Mouse (Mus musculus) neural tube, embryonic 14.5 days (tissue): ENCODE measurements around the gene Wbp2nl. TPM values are rescaled to one million over a fixed set of nuclear protein-coding genes. Genes with fewer than 3 reads are reported as not detected.

ENCODE experiments used
- ATAC-seq: fragments of 200-750 bp; cut with Nextera tagmentation; 2 replicates; pipeline ENCODE4 v1.8.0; 2017; ENCODE audit warnings: low read depth, mild to moderate bottlenecking, moderate TSS enrichment, moderate library complexity
- H3K27ac ChIP-seq: fragments of 300-500 bp; sonication (generic); 2 replicates; pipeline ENCODE4 v1.5.1; 2014; ENCODE audit warnings: low read depth, mild to moderate bottlenecking, control low read depth, low read length, moderate library complexity, mixed read lengths
- H3K27me3 ChIP-seq: fragments of 300-500 bp; sonication (generic); 2 replicates; pipeline ENCODE4 v1.6.1; 2014; ENCODE audit warnings: low read length; ENCODE audit not compliant: control insufficient read depth, insufficient read depth
- H3K36me3 ChIP-seq: fragments of 300-500 bp; sonication (generic); 2 replicates; pipeline ENCODE4 v1.6.1; 2014; ENCODE audit warnings: low read length, mixed read lengths; ENCODE audit not compliant: control insufficient read depth, insufficient read depth
- H3K4me1 ChIP-seq: fragments of 300-500 bp; sonication (generic); 2 replicates; pipeline ENCODE4 v1.6.1; 2014; ENCODE audit warnings: low read length; ENCODE audit not compliant: control insufficient read depth, insufficient read depth
- H3K4me2 ChIP-seq: fragments of 300-500 bp; sonication (generic); 2 replicates; pipeline ENCODE4 v1.6.1; 2014; ENCODE audit warnings: mild to moderate bottlenecking, low read depth, low read length, control low read depth
- H3K4me3 ChIP-seq: fragments of 300-500 bp; sonication (generic); 2 replicates; pipeline ENCODE4 v1.5.1; 2014; ENCODE audit warnings: low read depth, low read length, control low read depth, mixed read lengths
- H3K9ac ChIP-seq: fragments of 300-500 bp; sonication (generic); replicated peaks from 2 replicates; pipeline ENCODE4 v1.6.1; 2014; ENCODE audit warnings: low read depth, mild to moderate bottlenecking, control low read depth, low read length, mixed read lengths
- H3K9me3 ChIP-seq: fragments of 300-500 bp; sonication (generic); 2 replicates; pipeline ENCODE4 v1.6.1; 2016; ENCODE audit warnings: low read length; ENCODE audit not compliant: control insufficient read depth
- WGBS: fragments of 180-500 bp; shearing (Covaris S2); extraction: QIAGEN DNeasy Blood & Tissue Kit; methylation state at CpG from one replicate; pipeline ENCODE4 v1.1.7; 2014; 5-methylcytosine and 5-hydroxymethylcytosine counted together
- polyA plus RNA-seq: library from polyadenylated mRNA; unstranded; fragments of >200 nt; fragmentation: Nextera tagmentation; extraction: Ambion mirVana; gene quantifications from 2 replicates; pipeline ENCODE4 v1.2.1, GENCODE M21; 2014

Wbp2nl gene
- polyA plus RNA-seq, 1 experiment from 2014 or later = 0.28 TPM

DNA sequence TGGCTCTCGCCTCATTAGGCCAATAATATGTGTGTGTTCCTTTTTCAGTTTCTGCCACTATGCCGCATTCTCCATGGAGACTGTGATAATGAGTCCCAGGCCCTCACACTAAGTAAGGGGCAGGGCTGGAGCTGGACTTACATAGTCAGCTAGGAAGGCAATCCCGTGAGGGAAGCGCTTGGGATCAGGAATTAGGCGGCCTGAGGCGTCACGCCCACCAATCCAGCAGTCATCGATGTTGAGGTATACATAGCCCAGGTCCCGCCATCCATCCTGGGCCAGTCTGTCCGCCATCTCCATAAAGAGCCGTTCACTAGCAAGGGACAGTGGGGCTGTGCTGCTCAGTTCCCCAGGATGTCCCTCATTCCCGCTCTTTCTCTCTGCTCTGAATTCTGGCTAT lies 37.9 kb downstream of the Wbp2nl start:
- no peak overlapping the region for H3K4me3 ChIP-seq
- no peak overlapping the region for H3K9ac ChIP-seq
- H3K27ac ChIP-seq = no peak overlapping the region
- ATAC-seq = no peak
- peaks cover 18% of the 10 kb centered on the region; the same call in 1 of the 2 replicates for H3K4me1 ChIP-seq
- WGBS = 63% methylated on average over 12 of the region's 12 CpGs
- H3K9me3 ChIP-seq = no peaks in the 10 kb centered on the region
- H3K27me3 ChIP-seq = peaks cover 8% of the 10 kb centered on the region
- no peak overlapping the region for H3K4me2 ChIP-seq
- H3K36me3 ChIP-seq = 0 out of 2 replicates have a peak, but pooled peaks cover 15% of the 10 kb centered on the region

DNA sequence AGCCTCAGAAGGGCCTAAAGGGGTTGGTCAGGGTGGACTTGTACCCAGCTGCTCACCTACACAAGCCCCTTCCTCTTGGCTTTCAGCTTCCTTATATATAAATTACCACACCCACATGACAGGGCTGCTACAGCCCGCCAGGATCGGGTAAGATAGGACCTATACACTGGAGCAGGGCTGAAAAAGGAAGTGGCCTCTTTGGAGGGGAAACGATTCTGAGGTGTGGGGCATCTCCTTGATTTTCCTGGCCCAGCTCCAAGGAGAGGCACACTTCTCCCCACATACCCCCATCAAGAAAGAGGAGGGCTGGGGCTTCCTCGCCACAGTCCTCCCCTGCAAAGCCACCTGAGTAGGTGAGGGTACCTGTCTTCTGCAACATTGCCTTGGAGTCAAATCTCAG lies 39.1 kb downstream of the Wbp2nl start:
- H3K27me3 ChIP-seq = peaks cover 8% of the 10 kb centered on the region
- peaks cover 18% of the 10 kb centered on the region; the same call in 1 of the 2 replicates for H3K4me1 ChIP-seq
- peak overlapping the region; percentile 57 for H3K4me2 ChIP-seq
- H3K27ac ChIP-seq = no peak overlapping the region
- peak overlapping the region; percentile 51; the same call in 1 of the 2 replicates for H3K9ac ChIP-seq
- 48% methylated on average over 4 of the region's 4 CpGs for WGBS
- no peak for ATAC-seq
- H3K9me3 ChIP-seq = no peaks in the 10 kb centered on the region
- peak overlapping the region; percentile 45 for H3K4me3 ChIP-seq
- 0 out of 2 replicates have a peak, but pooled peaks cover 15% of the 10 kb centered on the region for H3K36me3 ChIP-seq

DNA sequence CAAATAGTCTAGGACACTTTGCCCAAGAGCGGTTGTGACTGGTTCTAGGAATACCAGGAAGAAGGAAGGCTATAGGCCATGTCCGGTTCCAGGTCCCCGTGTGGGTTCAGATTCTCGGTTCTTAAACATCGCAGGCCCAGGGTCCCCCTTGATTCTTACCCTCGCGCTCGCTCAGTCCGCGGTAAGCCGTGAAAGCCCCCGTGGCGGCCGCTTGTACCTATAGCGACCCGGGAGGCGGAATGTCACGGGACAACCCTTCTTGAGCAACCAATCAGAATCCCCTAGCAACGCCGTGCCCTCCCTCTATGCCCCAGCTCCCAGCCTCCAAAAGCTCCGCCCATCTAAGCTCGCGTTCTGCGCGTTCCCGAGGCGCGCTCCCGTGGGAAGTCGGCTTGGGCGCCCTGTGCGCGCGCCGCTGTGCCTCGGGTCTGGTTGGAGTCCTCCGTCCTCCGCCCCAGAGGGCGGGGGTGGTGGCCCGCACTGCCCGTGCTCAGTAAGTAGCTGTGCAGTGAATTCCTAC lies 39.9 kb downstream of the Wbp2nl start, which contains the start of the genes Naga, Pheta2 and Smdt1:
Gene Naga, minus strand, starts transcription at position 333 of the 520 bp plus-strand sequence.
Gene Pheta2, plus strand, starts transcription at position 350 of the 520 bp plus-strand sequence.
Gene Smdt1, plus strand, starts transcription at position 367 of the 520 bp plus-strand sequence.
- H3K4me3 ChIP-seq = peak within 1 kb of the TSS; percentile 45
- WGBS = 0% methylated on average over 39 of the region's 41 CpGs
- peak within 1 kb of the TSS; percentile 51 for H3K9ac ChIP-seq
- no peaks in the 10 kb centered on the region for H3K9me3 ChIP-seq
- H3K27me3 ChIP-seq = peaks cover 8% of the 10 kb centered on the region
- peak within 1 kb of the TSS; percentile 57 for H3K4me2 ChIP-seq
- H3K36me3 ChIP-seq = 0 out of 2 replicates have a peak, but pooled peaks cover 15% of the 10 kb centered on the region
- ATAC-seq = peak; percentile 91
- peaks cover 18% of the 10 kb centered on the region; the same call in 1 of the 2 replicates for H3K4me1 ChIP-seq
- H3K27ac ChIP-seq = no peak within 1 kb of the TSS

DNA sequence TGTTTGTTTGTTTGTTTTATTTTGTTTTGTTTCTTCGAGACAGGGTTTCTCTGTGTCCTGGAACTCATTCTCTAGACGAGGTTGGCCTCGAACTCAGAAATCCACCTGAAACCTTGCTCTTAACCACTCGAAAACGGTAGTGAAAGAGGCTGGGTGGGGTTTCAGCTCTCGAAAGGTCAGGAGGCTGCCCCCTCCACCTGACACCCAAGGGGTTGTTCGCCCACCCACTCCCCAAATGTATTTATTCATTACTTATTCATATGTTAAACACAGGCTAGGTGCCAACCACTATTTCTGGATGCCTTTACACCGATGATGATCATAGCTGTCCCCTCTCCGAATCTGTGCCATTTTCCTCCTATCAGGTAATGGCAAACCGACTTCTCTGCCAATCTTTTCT lies 40.4 kb downstream of the Wbp2nl start:
- ATAC-seq = no peak
- H3K27me3 ChIP-seq = peaks cover 8% of the 10 kb centered on the region
- WGBS = 59% methylated on average over 10 of the region's 10 CpGs
- peaks cover 18% of the 10 kb centered on the region; the same call in 1 of the 2 replicates for H3K4me1 ChIP-seq
- no peaks in the 10 kb centered on the region for H3K9me3 ChIP-seq
- H3K4me3 ChIP-seq = peak overlapping the region; percentile 45
- H3K36me3 ChIP-seq = 0 out of 2 replicates have a peak, but pooled peaks cover 14% of the 10 kb centered on the region
- H3K4me2 ChIP-seq = peak overlapping the region; percentile 57
- peak overlapping the region; percentile 12; the same call in 1 of the 2 replicates for H3K9ac ChIP-seq
- H3K27ac ChIP-seq = no peak overlapping the region

DNA sequence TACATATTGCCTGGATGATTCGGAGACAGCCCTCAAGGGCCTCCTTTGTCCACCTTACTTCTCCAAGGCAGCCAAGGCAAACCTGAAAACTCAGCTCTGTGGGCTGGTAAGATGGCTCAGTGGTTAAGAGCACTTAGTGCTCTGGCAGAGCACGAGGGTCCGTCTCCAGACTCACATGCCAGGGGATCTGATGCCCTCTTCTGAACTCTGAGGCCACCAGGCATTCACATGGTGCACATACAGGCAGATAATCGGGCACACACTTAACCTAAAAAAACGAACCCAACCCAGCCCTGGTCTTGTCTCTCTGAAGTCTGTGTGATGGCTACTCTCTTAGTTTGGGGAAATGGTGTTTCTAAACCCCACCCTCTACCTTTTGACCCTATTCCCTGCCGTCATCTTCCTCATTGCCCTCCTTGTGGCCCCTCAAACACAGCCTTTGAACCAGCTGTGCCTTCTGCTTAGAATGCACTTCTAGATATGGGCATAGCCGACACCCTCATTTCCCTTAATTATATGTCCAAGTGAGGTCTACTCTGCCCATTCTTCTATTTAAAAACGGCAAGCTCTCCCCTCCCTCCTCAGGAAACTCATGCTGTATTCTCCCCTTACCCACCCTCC lies 41.0 kb downstream of the Wbp2nl start:
- H3K4me3 ChIP-seq = no peak overlapping the region
- no peak overlapping the region for H3K9ac ChIP-seq
- H3K27ac ChIP-seq = no peak overlapping the region
- no peak for ATAC-seq
- H3K9me3 ChIP-seq = no peaks in the 10 kb centered on the region
- peaks cover 18% of the 10 kb centered on the region; the same call in 1 of the 2 replicates for H3K4me1 ChIP-seq
- H3K36me3 ChIP-seq = 0 out of 2 replicates have a peak, but pooled peaks cover 8% of the 10 kb centered on the region
- H3K27me3 ChIP-seq = peaks cover 8% of the 10 kb centered on the region
- WGBS = 77% methylated on average over 8 of the region's 8 CpGs
- H3K4me2 ChIP-seq = no peak overlapping the region

DNA sequence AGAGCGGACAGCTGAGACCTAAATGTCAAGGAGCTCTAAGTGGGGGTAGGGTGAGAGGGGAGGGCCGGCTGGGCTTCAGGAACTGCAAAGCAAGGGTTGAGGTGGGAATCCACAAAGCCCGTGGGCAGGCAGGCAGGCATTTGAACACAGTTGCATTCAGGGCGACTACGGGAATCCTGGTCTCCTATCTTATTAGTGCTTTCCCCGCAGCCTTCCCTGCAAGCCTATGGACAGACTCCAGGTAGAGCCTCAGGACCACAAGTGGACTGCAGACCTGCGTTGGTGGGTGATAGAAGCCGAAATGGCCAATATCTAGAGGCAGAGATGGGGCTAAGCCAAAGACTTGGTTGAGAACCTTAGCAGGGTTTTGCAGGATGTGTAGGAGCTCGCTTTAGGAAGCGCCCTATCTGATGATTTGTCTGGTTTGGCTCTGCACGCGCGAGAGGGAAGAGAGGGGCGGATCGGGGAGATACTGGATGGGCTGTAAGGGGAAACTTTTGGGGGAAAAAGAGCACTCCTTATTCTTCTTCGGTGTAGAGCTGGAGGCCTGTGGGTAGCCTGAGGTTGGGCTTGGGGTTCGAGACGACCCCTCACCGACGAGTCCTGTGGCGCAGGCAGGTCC lies 41.8 kb downstream of the Wbp2nl start:
- Histone ChIP-seq H3K4me3 (0 out of 2 replicates have a peak overlapping the region, but pooled peaks have one; percentile 21), H3K9me3 (no peaks in the 10 kb centered on the region), H3K4me1 (peaks cover 18% of the 10 kb centered on the region; the same call in 1 of the 2 replicates), H3K27me3 (peaks cover 8% of the 10 kb centered on the region), H3K27ac (no peak overlapping the region; the same call in 1 of the 2 replicates), H3K9ac (peak overlapping the region; percentile 46; the same call in 1 of the 2 replicates), H3K36me3 (0 out of 2 replicates have a peak, but pooled peaks cover 1% of the 10 kb centered on the region), H3K4me2 (peak overlapping the region; percentile 46)
- ATAC-seq = no peak
- WGBS = 50% methylated on average over 21 of the region's 21 CpGs

DNA sequence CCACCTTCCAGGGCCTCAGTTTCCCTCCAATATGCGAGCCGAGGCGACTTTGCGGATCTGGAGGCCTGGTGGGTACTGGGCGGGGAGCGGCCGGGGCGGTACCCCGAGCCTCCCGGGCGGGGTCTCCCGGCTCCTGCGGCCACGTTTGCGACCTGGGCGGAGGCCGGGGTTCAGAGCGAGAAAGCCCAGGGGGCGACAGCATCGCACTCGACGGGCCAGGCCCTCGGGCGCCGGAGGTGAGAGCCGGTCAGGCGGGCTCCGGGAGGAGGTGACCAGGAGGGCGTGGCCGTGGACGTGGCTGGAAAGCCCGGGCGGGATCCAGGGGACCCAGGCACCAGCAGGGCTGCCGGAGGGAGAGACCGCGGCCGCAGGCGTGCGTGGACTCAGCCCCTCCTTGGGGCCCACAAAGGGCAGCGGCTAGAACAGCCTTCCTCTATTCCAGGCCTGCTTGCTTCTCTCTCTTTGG lies 42.3 kb downstream of the Wbp2nl start:
- H3K4me2 ChIP-seq = peak overlapping the region; percentile 46
- WGBS = 4% methylated on average over 40 of the region's 40 CpGs
- H3K27me3 ChIP-seq = peaks cover 8% of the 10 kb centered on the region
- peak overlapping the region; percentile 21; the same call in 1 of the 2 replicates for H3K4me3 ChIP-seq
- peak overlapping the region; percentile 46 for H3K9ac ChIP-seq
- H3K36me3 ChIP-seq = no peaks in the 10 kb centered on the region
- ATAC-seq = no peak
- peaks cover 18% of the 10 kb centered on the region; the same call in 1 of the 2 replicates for H3K4me1 ChIP-seq
- no peak overlapping the region; the same call in 1 of the 2 replicates for H3K27ac ChIP-seq
- H3K9me3 ChIP-seq = no peaks in the 10 kb centered on the region

DNA sequence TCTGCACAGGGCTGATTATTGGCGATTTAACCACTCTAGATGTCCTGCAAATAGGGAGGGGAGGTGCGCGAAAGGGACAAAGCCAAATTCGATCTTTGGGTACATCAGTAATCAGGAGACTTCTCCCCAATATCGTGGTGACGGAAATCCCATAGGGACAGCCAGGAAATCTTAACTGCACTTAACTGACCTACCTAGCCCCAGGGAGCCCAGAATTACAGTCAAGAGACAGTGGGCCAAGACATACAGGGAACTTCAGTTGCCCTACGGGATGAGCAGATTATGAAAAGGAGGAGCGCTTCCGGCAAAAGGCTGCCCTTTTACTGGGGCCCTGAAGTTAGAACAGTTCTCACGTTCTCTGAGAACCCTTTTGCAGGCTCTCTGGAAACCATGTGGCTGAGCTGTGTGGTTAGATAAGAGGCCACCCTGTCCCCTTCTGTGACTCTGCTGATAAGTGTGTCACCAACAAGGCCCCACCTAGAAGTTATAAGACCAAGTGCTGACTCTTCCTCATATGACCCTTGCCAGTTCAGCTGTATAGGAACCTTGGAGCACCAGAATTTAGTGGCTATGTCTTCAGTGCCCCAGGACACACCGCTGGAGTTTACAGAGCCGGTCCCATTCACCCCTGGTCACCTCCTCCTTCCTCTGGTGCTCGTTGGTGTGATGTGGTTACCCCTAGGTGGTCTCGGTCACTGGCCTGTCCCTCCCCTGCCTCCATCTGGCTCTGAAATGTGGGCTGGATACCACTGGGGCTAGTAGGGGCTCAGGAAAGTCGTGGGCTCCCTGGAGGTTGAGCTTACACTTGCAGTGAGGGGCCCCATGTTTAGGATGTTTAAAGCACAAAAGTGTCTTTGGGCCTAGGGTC lies 43.2 kb downstream of the Wbp2nl start:
- Histone ChIP-seq H3K4me2 (peak overlapping the region; percentile 46; the same call in 1 of the 2 replicates), H3K27ac (no peak overlapping the region), H3K9ac (no peak overlapping the region), H3K4me1 (peaks cover 23% of the 10 kb centered on the region), H3K27me3 (peaks cover 8% of the 10 kb centered on the region), H3K9me3 (no peaks in the 10 kb centered on the region), H3K36me3 (no peaks in the 10 kb centered on the region), H3K4me3 (no peak overlapping the region)
- no peak for ATAC-seq
- WGBS = 70% methylated on average over 15 of the region's 15 CpGs
